29 mouse cellular contexts compared by ENCODE assay signal in genomic region chr2:128143992-128144391, GRCm38 (mm10). TPM values are rescaled to one million over a fixed set of nuclear protein-coding genes. Genes with fewer than 3 reads are reported as not detected.
DNase-seq lines count a peak whose midpoint lies in the region; ATAC-seq and TF ChIP-seq lines count a peak whose summit lies in the region.
"Had no signal": no experiment of that assay in that cellular context is flagged by ENCODE, and none has a peak within 500 bp of the region (broad histone marks: within the 10 kb centered on the region; RNA-seq: fewer than 3 reads in every experiment).

No protein-coding gene starts in this region.

- H3K36me3 ChIP-seq in lung, postnatal 0 days (ENCODE audit: insufficient read depth, low read length), result no peaks in the 10 kb centered on the region
- H3K36me3 ChIP-seq in liver, embryonic 13.5 days, result peaks cover 26% of the 10 kb centered on the region

- H3K4me3 ChIP-seq in lung, postnatal 0 days (ENCODE audit: low read depth, low read length), result no peak overlapping the region
- no peak overlapping the region for H3K4me3 ChIP-seq in liver, embryonic 13.5 days (replicated peaks)
- H3K4me3 ChIP-seq: embryonic facial prominence, embryonic 13.5 days; erythroblast, embryonic 14.5 days; forebrain, embryonic 12.5 days; heart, adult 2 months; heart, embryonic 12.5 days; left cerebral cortex, adult 2 months; limb, embryonic 12.5 days; midbrain, embryonic 12.5 days; neural tube, embryonic 13.5 days had no signal

- no peak for TF ChIP-seq EP300 in lung, postnatal 0 days (IDR thresholded peaks at IDR 0.05)

- DNase-seq in lung, postnatal 0 days (ENCODE audit: low spot score), result no peak
- no peak for DNase-seq in lung, postnatal 4 days
- DNase-seq in liver, embryonic 13.5 days, result no peak
- no peak for DNase-seq in cerebellum, postnatal 25 days
- DNase-seq in heart, postnatal 4 days, result no peak
- DNase-seq: adrenal gland, postnatal 10 days; cerebellum, adult 11 months; cerebellum, adult 9-10 months; gastrocnemius, postnatal 25 days; heart, adult 2 months; kidney, postnatal 14 days; lung, adult 18-20 months; lung, postnatal 10 days; right cerebral cortex, postnatal 25 days; thymus, postnatal 14 days had no signal

- no peak overlapping the region for H3K27ac ChIP-seq in lung, postnatal 0 days (ENCODE audit: low read length)
- peak overlapping the region; percentile 64 for H3K27ac ChIP-seq in liver, embryonic 13.5 days
- H3K27ac ChIP-seq: embryonic facial prominence, embryonic 13.5 days; forebrain, embryonic 12.5 days; heart, adult 2 months; hindbrain, embryonic 14.5 days; left cerebral cortex, adult 2 months; limb, embryonic 12.5 days; midbrain, embryonic 12.5 days; neural tube, embryonic 13.5 days had no signal

- H3K9ac ChIP-seq in lung, postnatal 0 days (replicated peaks; ENCODE audit: low read depth), result no peak overlapping the region
- H3K9ac ChIP-seq in liver, embryonic 13.5 days, result no peak overlapping the region
- H3K9ac ChIP-seq: embryonic facial prominence, embryonic 13.5 days; forebrain, embryonic 12.5 days; heart, embryonic 12.5 days; hindbrain, embryonic 14.5 days; limb, embryonic 12.5 days; midbrain, embryonic 12.5 days; neural tube, embryonic 13.5 days had no signal

- H3K9me3 ChIP-seq in lung, postnatal 0 days (ENCODE audit: low read length), result no peaks in the 10 kb centered on the region
- no peaks in the 10 kb centered on the region for H3K9me3 ChIP-seq in liver, embryonic 13.5 days (replicated peaks)
- H3K9me3 ChIP-seq: embryonic facial prominence, embryonic 13.5 days; forebrain, embryonic 12.5 days; heart, embryonic 12.5 days; limb, embryonic 12.5 days; midbrain, embryonic 12.5 days; neural tube, embryonic 13.5 days had no signal

- no peak overlapping the region for H3K4me2 ChIP-seq in lung, postnatal 0 days (replicated peaks; ENCODE audit: low read depth, low read length)
- H3K4me2 ChIP-seq in liver, embryonic 13.5 days, result peak overlapping the region; percentile 7
- H3K4me2 ChIP-seq: embryonic facial prominence, embryonic 13.5 days; forebrain, embryonic 12.5 days; heart, embryonic 12.5 days; hindbrain, embryonic 14.5 days; limb, embryonic 12.5 days; midbrain, embryonic 12.5 days; neural tube, embryonic 13.5 days had no signal

- no peak for TF ChIP-seq CTCF in lung, postnatal 0 days (IDR thresholded peaks at IDR 0.05)

- ATAC-seq in lung, postnatal 0 days, result 0 out of 2 replicates have a peak, but pooled peaks have one; percentile 18
- ATAC-seq in liver, embryonic 13.5 days (ENCODE audit: low read depth), result peak; percentile 90
- ATAC-seq in megakaryocyte, adult 5-6 weeks (ENCODE audit: poor library complexity, severe bottlenecking), result peak; percentile 49; the same call in 1 of the 2 replicates
- no peak for ATAC-seq in cerebellum, adult (ENCODE audit: insufficient number of reproducible peaks, low FRiP score, low TSS enrichment)
- ATAC-seq: intestine, postnatal 0 days; Patski had no signal

- no peaks in the 10 kb centered on the region for H3K27me3 ChIP-seq in lung, postnatal 0 days (replicated peaks; ENCODE audit: insufficient read depth, low read length)
- no peaks in the 10 kb centered on the region for H3K27me3 ChIP-seq in liver, embryonic 13.5 days
- H3K27me3 ChIP-seq: CH12.LX; embryonic facial prominence, embryonic 13.5 days; forebrain, embryonic 12.5 days; heart, embryonic 12.5 days; limb, embryonic 12.5 days; midbrain, embryonic 12.5 days; neural tube, embryonic 13.5 days; Patski had no signal

- no peaks in the 10 kb centered on the region for H3K4me1 ChIP-seq in lung, postnatal 0 days (ENCODE audit: insufficient read depth, low read depth, low read length)
- H3K4me1 ChIP-seq in liver, embryonic 13.5 days (replicated peaks), result peaks cover 63% of the 10 kb centered on the region

RNA-seq across cellular contexts. Expression of gene Bcl2l11, which starts 18.2 kb away (rescaled TPM):
- polyA plus RNA-seq in lung, postnatal 0 days (2015; fragmentation: Nextera tagmentation; extraction: Ambion mirVana), result 18.5 and 18.6 TPM in 2 replicates
- 5.1 and 6.8 TPM in 2 replicates for polyA plus RNA-seq in liver, embryonic 13.5 days (2015; fragmentation: Nextera tagmentation; extraction: Ambion mirVana)
- total RNA-seq in megakaryocyte, adult 5-6 weeks (2015), result 16.8 and 21.2 TPM in 2 replicates
- 15.1 and 20.4 TPM in 2 replicates for total RNA-seq in megakaryocyte, adult 5-6 weeks (2017)
- total RNA-seq in heart, postnatal 4 days (2021), result 10 to 100 TPM; 28.2 to 29.9 TPM
